7 mouse cellular contexts compared by ENCODE assay signal in genomic region chr7:130692943-130693799, GRCm38 (mm10).
DNase-seq lines count a peak whose midpoint lies in the region; ATAC-seq and TF ChIP-seq lines count a peak whose summit lies in the region.

No protein-coding gene starts in this region.

- peak; percentile 56 for ATAC-seq in embryonic facial prominence, embryonic 14.5 days (ENCODE audit: low read depth)
- ATAC-seq in hindbrain, embryonic 16.5 days: peak; percentile 64
- peak; percentile 41; the same call in 1 of the 2 replicates for ATAC-seq in limb, embryonic 14.5 days (ENCODE audit: low FRiP score, low read depth)

- H3K27ac ChIP-seq in ES-Bruce4 (ENCODE audit: insufficient read depth, low read length): peak overlapping the region; percentile 36
- H3K27ac ChIP-seq in embryonic facial prominence, embryonic 14.5 days (replicated peaks; ENCODE audit: low read depth, low read length): peak overlapping the region; percentile 97
- H3K27ac ChIP-seq in hindbrain, embryonic 16.5 days (ENCODE audit: low read depth, low read length): peak overlapping the region; percentile 97
- H3K27ac ChIP-seq in limb, embryonic 14.5 days (replicated peaks; ENCODE audit: low read depth, low read length): peak overlapping the region; percentile 95

- TF ChIP-seq POLR2A in ES-Bruce4 (IDR thresholded peaks at IDR 0.05; ENCODE audit: insufficient read depth, low read length): no peak
- no peak for TF ChIP-seq POLR2A in limb, embryonic 14.5 days (IDR thresholded peaks at IDR 0.05; ENCODE audit: borderline replicate concordance, extremely low read depth, insufficient read depth, insufficient read length)

- TF ChIP-seq EP300 in ES-Bruce4 (IDR thresholded peaks at IDR 0.05; ENCODE audit: insufficient read depth, low read depth, low read length): no peak

- peak overlapping the region; percentile 92 for H3K4me2 ChIP-seq in embryonic facial prominence, embryonic 14.5 days (ENCODE audit: low read depth, low read length)
- peak overlapping the region; percentile 76 for H3K4me2 ChIP-seq in hindbrain, embryonic 16.5 days (ENCODE audit: low read length)
- peak overlapping the region; percentile 88 for H3K4me2 ChIP-seq in limb, embryonic 14.5 days (replicated peaks; ENCODE audit: low read depth, low read length, severe bottlenecking)

- H3K9ac ChIP-seq in ES-Bruce4 (ENCODE audit: low read depth, poor library complexity, severe bottlenecking): peak overlapping the region; percentile 79
- peak overlapping the region; percentile 88 for H3K9ac ChIP-seq in embryonic facial prominence, embryonic 14.5 days (ENCODE audit: low read depth, low read length)
- peak overlapping the region; percentile 96 for H3K9ac ChIP-seq in hindbrain, embryonic 16.5 days (ENCODE audit: low read depth, low read length)
- peak overlapping the region; percentile 89 for H3K9ac ChIP-seq in limb, embryonic 14.5 days (ENCODE audit: low read depth, low read length, severe bottlenecking)

- H3K36me3 ChIP-seq in ES-Bruce4 (ENCODE audit: control insufficient read depth, insufficient read depth, low read length, poor library complexity, severe bottlenecking): no peaks in the 10 kb centered on the region
- H3K36me3 ChIP-seq in embryonic facial prominence, embryonic 14.5 days (ENCODE audit: control insufficient read depth, insufficient read depth, low read length): no peaks in the 10 kb centered on the region; the same call in 1 of the 2 replicates
- H3K36me3 ChIP-seq in hindbrain, embryonic 16.5 days (ENCODE audit: control insufficient read depth, insufficient read depth, low read length): no peaks in the 10 kb centered on the region
- no peaks in the 10 kb centered on the region for H3K36me3 ChIP-seq in limb, embryonic 14.5 days (ENCODE audit: control insufficient read depth, insufficient read depth, low read length)

- no peaks in the 10 kb centered on the region for H3K9me3 ChIP-seq in ES-Bruce4 (replicated peaks; ENCODE audit: control insufficient read depth, insufficient read depth, low read length, poor library complexity, severe bottlenecking)
- no peaks in the 10 kb centered on the region for H3K9me3 ChIP-seq in embryonic facial prominence, embryonic 14.5 days (ENCODE audit: control insufficient read depth, low read length)
- H3K9me3 ChIP-seq in hindbrain, embryonic 16.5 days (ENCODE audit: control insufficient read depth, low read length): no peaks in the 10 kb centered on the region
- H3K9me3 ChIP-seq in limb, embryonic 14.5 days (ENCODE audit: control insufficient read depth, low read length): no peaks in the 10 kb centered on the region

- peaks cover 3% of the 10 kb centered on the region for H3K4me1 ChIP-seq in ES-Bruce4 (ENCODE audit: control insufficient read depth, insufficient read depth, low read length)
- peaks cover 35% of the 10 kb centered on the region for H3K4me1 ChIP-seq in embryonic facial prominence, embryonic 14.5 days (ENCODE audit: control insufficient read depth, insufficient read depth, low read length)
- H3K4me1 ChIP-seq in hindbrain, embryonic 16.5 days (ENCODE audit: control insufficient read depth, insufficient read depth, low read depth, low read length): peaks cover 37% of the 10 kb centered on the region
- peaks cover 34% of the 10 kb centered on the region for H3K4me1 ChIP-seq in limb, embryonic 14.5 days (ENCODE audit: control insufficient read depth, insufficient read depth, low read length)

- DNase-seq in R1 (ENCODE audit: low read depth, low spot score): peak; percentile 73
- DNase-seq in embryonic facial prominence, embryonic 14.5 days (ENCODE audit: low spot score): peak; percentile 63
- DNase-seq in limb, embryonic 14.5 days (ENCODE audit: low spot score): peak; percentile 12
- DNase-seq in right cerebral cortex, postnatal 10 days (ENCODE audit: low spot score in 2 of 2): peak; percentile 68 to 71
- DNase-seq in urinary bladder, postnatal 10 days (ENCODE audit: low spot score): no peak

- no peak for TF ChIP-seq CTCF in ES-Bruce4 (IDR thresholded peaks at IDR 0.05; ENCODE audit: low read depth, low read length)

- no peaks in the 10 kb centered on the region for H3K27me3 ChIP-seq in ES-Bruce4 (ENCODE audit: control insufficient read depth, insufficient read depth, low read length, poor library complexity, severe bottlenecking)
- no peaks in the 10 kb centered on the region for H3K27me3 ChIP-seq in embryonic facial prominence, embryonic 14.5 days (replicated peaks; ENCODE audit: control insufficient read depth, insufficient read depth, low read length)
- no peaks in the 10 kb centered on the region for H3K27me3 ChIP-seq in hindbrain, embryonic 16.5 days (replicated peaks; ENCODE audit: control insufficient read depth, insufficient read depth, low read length)
- no peaks in the 10 kb centered on the region for H3K27me3 ChIP-seq in limb, embryonic 14.5 days (ENCODE audit: control insufficient read depth, insufficient read depth, low read length)

- WGBS in embryonic facial prominence, embryonic 14.5 days: 2% methylated on average over 18 of the region's 19 CpGs
- WGBS in hindbrain, embryonic 16.5 days: 3% methylated on average over 19 of the region's 19 CpGs
- under 1% methylated on average over 19 of the region's 19 CpGs for WGBS in limb, embryonic 14.5 days

- peak overlapping the region; percentile 78 for H3K4me3 ChIP-seq in ES-Bruce4 (ENCODE audit: low read depth, low read length)
- H3K4me3 ChIP-seq in embryonic facial prominence, embryonic 14.5 days (ENCODE audit: low read depth, low read length): peak overlapping the region; percentile 70
- peak overlapping the region; percentile 80 for H3K4me3 ChIP-seq in hindbrain, embryonic 16.5 days (ENCODE audit: low read length)
- H3K4me3 ChIP-seq in limb, embryonic 14.5 days (replicated peaks; ENCODE audit: low read length): peak overlapping the region; percentile 67

Comparison
In these comparisons a context has a peak if more than half of its experiments do, and no peak if none do; other contexts are left out.
1. H3K27ac ChIP-seq: peak in every context shown above with its lines; median percentile 97 in embryonic facial prominence, embryonic 14.5 days; 97 in hindbrain, embryonic 16.5 days; 95 in limb, embryonic 14.5 days; 36 in ES-Bruce4.